Mouse (Mus musculus): ENCODE measurements around the gene Tmem189. TPM values are rescaled to one million over a fixed set of nuclear protein-coding genes. Genes with fewer than 3 reads are reported as not detected.

Gene Tmem189
- total and polyA plus RNA-seq, 3 experiments, result 21.7 to 46.5 TPM; not detected in 1

DNA sequence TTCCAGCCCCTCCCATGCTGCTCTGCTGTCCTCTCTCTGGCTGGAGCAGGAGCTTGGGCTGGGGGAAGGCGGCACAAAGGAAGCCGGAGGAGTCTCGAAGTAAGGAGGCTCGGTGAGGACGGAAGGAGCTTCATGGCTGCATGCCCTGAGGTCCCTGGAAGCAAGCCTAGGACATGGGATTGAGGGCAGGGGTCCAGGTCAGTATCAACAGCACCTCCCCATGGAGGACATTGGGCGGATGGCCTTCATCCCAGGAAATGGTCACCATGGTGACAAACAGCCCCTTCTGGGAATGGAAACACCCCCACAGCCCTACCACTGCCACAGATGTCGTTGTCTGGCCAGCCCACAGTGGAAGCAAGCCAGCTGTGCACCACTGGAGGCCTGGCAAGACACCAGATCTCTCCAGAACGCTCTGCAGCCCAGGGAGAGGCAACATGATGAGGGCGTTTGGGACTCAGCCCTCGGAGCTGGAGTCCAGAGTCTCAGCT, 95.1 kb downstream of the Tmem189 start:
- H3K9me3 ChIP-seq (replicated peaks; ENCODE audit: insufficient read depth, low read length), result no peaks in the 10 kb centered on the region
- no peak overlapping the region for H3K27ac ChIP-seq (ENCODE audit: control insufficient read depth, low read depth, low read length)
- no peak for TF ChIP-seq MAZ (IDR thresholded peaks at IDR 0.05; ENCODE audit: low read depth, low read length)
- TF ChIP-seq USF1 (IDR thresholded peaks at IDR 0.05; ENCODE audit: low read depth, low read length), result no peak
- TF ChIP-seq POLR2AphosphoS5 (IDR thresholded peaks at IDR 0.05; ENCODE audit: borderline replicate concordance, low read depth, low read length), result no peak
- TF ChIP-seq MEF2A (IDR thresholded peaks at IDR 0.05; ENCODE audit: extremely low read depth, insufficient replicate concordance, low read depth, low read length, poor library complexity, severe bottlenecking), result no peak
- TF ChIP-seq JUND (IDR thresholded peaks at IDR 0.05; ENCODE audit: low read depth, low read length), result no peak
- TF ChIP-seq EP300 (IDR thresholded peaks at IDR 0.05; ENCODE audit: low read depth in 1 of 2, low read length in 2 of 2), result no peak
- peaks cover 0 to 3% of the 10 kb centered on the region in 2 experiments; a peak in 3 of 4 replicates for H3K27me3 ChIP-seq (ENCODE audit: control insufficient read depth in 1 of 2, insufficient read depth in 2 of 2, low read length in 2 of 2)
- no peaks in the 10 kb centered on the region for H3K4me1 ChIP-seq (ENCODE audit: control insufficient read depth in 1 of 2, insufficient read depth in 2 of 2, low read length in 2 of 2)
- H3K9ac ChIP-seq (ENCODE audit: control insufficient read depth, low read depth, low read length, poor library complexity, severe bottlenecking), result no peak overlapping the region
- H3K36me3 ChIP-seq (ENCODE audit: control insufficient read depth in 1 of 2, insufficient read depth in 2 of 2, low read length in 2 of 2), result no peaks in the 10 kb centered on the region
- DNase-seq (ENCODE audit: low read depth, low spot score), result no peak
- H3K4me3 ChIP-seq (ENCODE audit: control insufficient read depth in 1 of 2, insufficient read depth in 1 of 2, low read depth in 2 of 2, low read length in 2 of 2), result no peak overlapping the region
- H3K79me2 ChIP-seq (ENCODE audit: control insufficient read depth, insufficient read depth, low read length, poor library complexity), result no peaks in the 10 kb centered on the region

DNA sequence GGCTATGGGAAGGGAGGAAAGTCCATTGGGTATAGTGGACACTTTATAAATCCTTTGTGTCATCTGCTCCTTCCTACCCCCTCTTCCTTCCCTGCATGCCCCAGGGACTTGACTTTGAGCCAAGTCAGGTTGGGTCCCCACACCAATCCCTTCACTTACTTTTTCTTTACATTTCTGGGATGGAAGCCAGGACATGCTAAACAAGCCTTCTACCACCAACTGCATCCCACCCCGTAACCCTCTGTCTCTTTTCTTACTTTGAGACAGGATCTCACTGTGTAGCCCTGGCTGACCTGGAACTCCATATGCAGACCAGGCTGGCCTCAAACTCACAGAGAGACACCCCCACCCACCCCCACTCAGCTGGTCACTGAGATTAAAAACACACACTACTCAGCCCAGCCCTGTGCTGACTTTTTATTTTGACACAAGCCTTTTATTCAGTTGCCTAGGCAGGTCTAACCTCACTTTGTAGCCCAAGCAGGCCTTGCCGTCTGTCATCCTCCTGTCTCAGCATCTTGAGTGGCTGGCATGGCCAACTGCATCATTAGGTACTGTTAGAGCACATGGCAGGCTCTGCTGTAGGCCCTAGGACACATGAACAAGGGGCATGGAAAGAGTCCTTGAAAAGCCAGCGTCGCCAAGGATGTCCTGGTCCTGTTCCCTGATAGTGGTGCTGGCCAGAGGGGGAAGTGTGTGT, 95.9 kb downstream of the Tmem189 start:
- no peak for DNase-seq (ENCODE audit: low read depth, low spot score)
- Histone ChIP-seq H3K27me3 (ENCODE audit: control insufficient read depth in 1 of 2, insufficient read depth in 2 of 2, low read length in 2 of 2) (peaks cover 1 to 9% of the 10 kb centered on the region in 2 experiments; a peak in 3 of 4 replicates), H3K4me1 (ENCODE audit: control insufficient read depth in 1 of 2, insufficient read depth in 2 of 2, low read length in 2 of 2) (no peaks in the 10 kb centered on the region), H3K4me3 (ENCODE audit: control insufficient read depth in 1 of 2, insufficient read depth in 1 of 2, low read depth in 2 of 2, low read length in 2 of 2) (no peak overlapping the region), H3K36me3 (ENCODE audit: control insufficient read depth in 1 of 2, insufficient read depth in 2 of 2, low read length in 2 of 2) (no peaks in the 10 kb centered on the region), H3K27ac (ENCODE audit: control insufficient read depth, low read depth, low read length) (no peak overlapping the region), H3K9me3 (replicated peaks; ENCODE audit: insufficient read depth, low read length) (no peaks in the 10 kb centered on the region), H3K9ac (ENCODE audit: control insufficient read depth, low read depth, low read length, poor library complexity, severe bottlenecking) (no peak overlapping the region), H3K79me2 (ENCODE audit: control insufficient read depth, insufficient read depth, low read length, poor library complexity) (no peaks in the 10 kb centered on the region)
- TF ChIP-seq HCFC1 (IDR thresholded peaks at IDR 0.05; ENCODE audit: low read depth, low read length), result no peak
- TF ChIP-seq MAZ (IDR thresholded peaks at IDR 0.05; ENCODE audit: low read depth, low read length), result no peak
- no peak for TF ChIP-seq ZC3H11A (IDR thresholded peaks at IDR 0.05; ENCODE audit: low read depth, low read length)
- no peak for TF ChIP-seq NELFE (IDR thresholded peaks at IDR 0.05; ENCODE audit: low read depth, low read length)
- TF ChIP-seq TAL1 (IDR thresholded peaks at IDR 0.05; ENCODE audit: low read length), result no peak
- TF ChIP-seq USF2 (IDR thresholded peaks at IDR 0.05; ENCODE audit: borderline replicate concordance in 1 of 2, insufficient read depth in 1 of 2, low read depth in 1 of 2, low read length in 2 of 2), result no peak
- TF ChIP-seq CTCF (IDR thresholded peaks at IDR 0.05 in 2 of 3, conservative IDR thresholded peaks at IDR 0.05 in 1 of 3; ENCODE audit: control insufficient read depth in 1 of 3, insufficient read depth in 1 of 3, low read depth in 2 of 3, low read length in 3 of 3, poor library complexity in 1 of 3, severe bottlenecking in 1 of 3), result no peak
- TF ChIP-seq JUND (IDR thresholded peaks at IDR 0.05; ENCODE audit: low read depth, low read length), result no peak
- TF ChIP-seq MEF2A (IDR thresholded peaks at IDR 0.05; ENCODE audit: extremely low read depth, insufficient replicate concordance, low read depth, low read length, poor library complexity, severe bottlenecking), result no peak
- TF ChIP-seq CHD2 (IDR thresholded peaks at IDR 0.05; ENCODE audit: low read length), result no peak
- no peak for TF ChIP-seq TCF12 (IDR thresholded peaks at IDR 0.05; ENCODE audit: low read depth, low read length)
- TF ChIP-seq E2F4 (IDR thresholded peaks at IDR 0.05; ENCODE audit: borderline replicate concordance, low read depth, low read length), result no peak
- TF ChIP-seq BHLHE40 (IDR thresholded peaks at IDR 0.05; ENCODE audit: borderline replicate concordance, low read depth, low read length), result no peak
- TF ChIP-seq SIN3A (IDR thresholded peaks at IDR 0.05; ENCODE audit: low read length), result no peak
- no peak for TF ChIP-seq ELF1 (IDR thresholded peaks at IDR 0.05; ENCODE audit: low read depth, low read length)
- no peak for TF ChIP-seq NRF1 (IDR thresholded peaks at IDR 0.05; ENCODE audit: insufficient read depth, low read depth, low read length, poor library complexity, severe bottlenecking)
- TF ChIP-seq MYB (IDR thresholded peaks at IDR 0.05; ENCODE audit: low read depth, low read length), result no peak
- no peak for TF ChIP-seq CHD1 (IDR thresholded peaks at IDR 0.05; ENCODE audit: low read depth, low read length)

Data from MEL (cell line).